Mouse (Mus musculus) ovary, postnatal 36 days (tissue): ENCODE results near the gene Mum1.
A peak's percentile ranks its signal among the peaks of the same experiment; 100 is the strongest.

Source experiments
- DNase-seq: peaks from one replicate; pipeline ENCODE4 v3.0.0; 2022; ENCODE audit warnings: low spot score, mixed read lengths

Mum1 gene

GRCm38 (mm10) chr10:80250573-80250972, 24.3 kb downstream of the Mum1 start:
- no peak for DNase-seq

- DNase-seq: no peak
These were observed 25.8 kb downstream of the Mum1 start for GRCm38 (mm10) chr10:80252011-80252410.

DNA sequence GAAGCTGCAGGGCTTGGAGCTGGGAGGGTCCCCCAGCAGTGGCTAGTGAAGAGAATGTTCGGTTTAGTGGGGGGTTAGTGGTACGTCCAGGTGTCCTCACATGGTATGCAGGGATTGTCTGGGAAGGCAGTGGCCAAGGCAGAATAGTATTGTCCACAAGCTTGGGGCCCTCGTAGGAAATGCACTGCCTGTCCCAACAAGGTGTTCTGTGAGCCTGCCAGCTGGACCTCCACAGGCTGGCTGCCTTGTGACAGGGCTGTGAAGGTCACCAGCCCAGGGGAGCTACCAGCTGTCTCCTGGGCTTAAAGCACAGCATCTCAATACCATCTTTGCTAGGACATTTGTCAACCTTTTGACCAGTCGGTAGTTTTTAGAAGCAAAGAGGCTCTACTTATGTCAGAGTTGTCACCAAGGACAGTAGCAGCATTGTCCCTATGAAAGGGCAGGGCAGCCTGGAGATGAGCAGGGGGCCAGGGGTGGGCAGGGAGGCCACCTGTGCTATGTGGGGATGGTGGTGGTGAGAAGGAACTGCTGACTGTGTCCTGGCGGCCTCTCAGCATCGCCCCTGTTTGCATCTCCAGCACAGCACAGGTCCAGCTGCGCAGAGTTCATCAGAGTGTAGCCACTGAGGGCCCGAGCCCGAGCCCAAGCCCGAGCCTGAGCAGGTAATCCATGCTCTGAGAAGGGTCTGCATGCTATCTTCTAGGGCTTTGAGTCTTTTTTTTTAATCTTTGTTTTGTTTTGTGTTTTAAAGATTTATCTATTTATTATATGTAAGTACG, 26.4 kb downstream of the Mum1 start:
- DNase-seq: no peak

- no peak for DNase-seq
These were observed 27.3 kb downstream of the Mum1 start for GRCm38 (mm10) chr10:80253551-80253950.

DNA sequence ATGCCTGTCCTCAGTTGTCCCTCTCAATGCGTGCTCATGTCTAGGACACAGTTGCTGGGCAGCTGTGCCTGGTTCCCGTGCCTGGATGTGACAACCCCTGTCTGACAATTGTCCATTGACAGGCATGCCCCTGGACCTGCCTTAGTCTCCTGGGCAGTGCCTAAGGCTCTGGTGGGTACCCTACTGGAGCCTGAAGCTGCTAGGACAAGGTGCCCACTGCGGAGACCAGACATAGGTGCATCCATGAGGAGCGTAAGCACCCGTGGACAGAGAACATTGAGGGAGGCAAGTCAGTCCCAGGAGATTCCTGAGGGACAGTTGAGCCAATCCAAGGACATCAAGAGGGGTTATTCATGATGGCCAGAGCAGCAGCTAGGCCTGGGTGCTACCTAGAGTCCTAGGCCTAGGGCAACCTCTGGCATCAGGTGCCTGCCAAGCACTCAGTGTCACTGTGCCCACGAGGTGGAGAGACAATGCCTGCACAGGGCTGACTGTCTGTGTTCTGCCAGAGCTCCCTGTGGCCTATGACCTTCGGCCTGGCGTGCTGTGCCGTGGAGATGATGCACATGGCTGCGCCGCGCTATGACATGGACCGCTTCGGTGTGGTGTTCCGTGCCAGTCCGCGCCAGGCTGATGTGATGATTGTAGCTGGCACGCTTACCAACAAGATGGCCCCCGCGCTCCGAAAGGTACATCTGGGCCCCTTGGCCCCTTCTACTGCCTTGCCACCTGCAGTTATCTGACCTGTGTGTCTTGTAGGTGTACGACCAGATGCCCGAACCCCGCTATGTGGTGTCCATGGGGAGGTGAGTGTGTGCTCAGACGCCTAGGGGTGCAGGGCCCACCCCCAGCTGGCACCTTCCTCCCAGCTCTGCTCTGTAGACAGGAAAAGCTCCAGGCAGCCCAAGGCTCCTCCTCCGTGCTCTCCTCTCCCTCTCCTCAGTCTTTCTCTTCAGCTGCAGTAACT, 28.4 kb downstream of the Mum1 start:
- DNase-seq: no peak

DNA sequence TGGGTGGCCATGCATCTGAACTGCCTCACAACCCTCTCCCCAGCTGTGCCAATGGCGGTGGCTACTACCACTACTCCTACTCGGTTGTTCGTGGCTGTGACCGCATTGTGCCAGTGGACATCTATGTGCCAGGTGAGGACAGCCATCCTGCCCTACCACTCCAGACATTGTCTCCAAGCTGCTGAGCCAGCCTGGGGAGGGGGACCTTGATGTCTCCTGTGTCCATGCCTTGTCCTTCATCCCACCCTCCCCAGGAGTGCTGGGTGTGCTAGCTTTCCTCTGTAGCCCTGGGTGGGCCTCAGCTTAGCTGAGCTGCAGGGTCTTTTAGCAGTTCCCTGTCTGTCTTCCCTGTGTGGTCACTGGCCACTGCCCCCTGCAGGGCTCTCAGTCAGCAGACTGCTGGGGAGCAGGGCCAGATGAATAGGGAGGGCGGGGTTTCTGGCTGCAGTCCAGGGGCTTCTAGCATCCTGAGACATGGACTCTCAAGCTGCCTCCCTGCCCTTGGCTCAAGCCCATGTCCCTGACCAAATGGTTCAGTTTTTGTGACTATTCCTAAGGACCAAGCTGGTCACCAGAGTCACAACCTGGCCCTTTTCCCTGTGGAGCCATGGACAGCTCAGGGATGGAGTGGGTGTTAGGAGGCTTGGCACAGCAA, 29.8 kb downstream of the Mum1 start:
- DNase-seq: peak; percentile 52

DNA sequence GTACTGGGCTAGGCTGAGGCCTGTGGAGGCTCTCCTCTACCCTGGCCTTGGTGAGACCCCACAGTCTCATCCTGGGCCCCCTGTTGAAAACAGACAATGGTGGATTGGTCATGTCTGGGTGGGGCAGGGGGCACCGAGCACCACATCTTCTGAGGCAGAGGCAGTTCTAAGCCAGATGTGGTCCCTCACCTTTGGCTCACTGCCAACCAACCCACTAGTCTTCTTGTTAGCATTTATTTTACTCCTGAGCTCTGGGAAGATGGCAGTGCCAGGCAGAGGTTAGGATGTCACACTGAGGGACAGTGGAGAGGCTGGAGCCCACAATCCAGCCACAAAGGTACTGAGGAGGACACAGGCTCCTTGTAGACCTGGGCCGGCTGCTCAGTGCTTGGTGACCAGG, 31.7 kb downstream of the Mum1 start:
- no peak for DNase-seq

- no peak for DNase-seq
These were observed 32.7 kb downstream of the Mum1 start for GRCm38 (mm10) chr10:80258752-80259462.

DNA sequence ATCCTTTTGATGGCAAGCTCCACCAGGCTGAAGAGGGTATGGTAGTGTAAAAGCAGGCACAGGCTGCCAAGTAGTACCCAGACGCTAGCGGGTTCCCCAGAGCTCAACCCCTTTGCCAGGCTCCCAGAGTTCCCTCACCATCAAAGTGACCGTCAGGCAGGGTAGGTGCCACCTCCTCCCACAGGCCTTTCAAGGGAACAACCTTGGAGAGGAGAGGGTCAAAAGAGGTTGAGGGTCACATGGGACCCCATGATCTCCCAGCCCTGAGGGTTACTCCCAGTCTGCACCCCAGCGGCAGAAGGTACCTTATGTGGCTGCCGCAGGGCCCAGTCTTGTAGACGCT, 33.2 kb downstream of the Mum1 start:
- no peak for DNase-seq

GRCm38 (mm10) chr10:80259861-80260641, 33.8 kb downstream of the Mum1 start:
- DNase-seq: peak; percentile 76

DNA sequence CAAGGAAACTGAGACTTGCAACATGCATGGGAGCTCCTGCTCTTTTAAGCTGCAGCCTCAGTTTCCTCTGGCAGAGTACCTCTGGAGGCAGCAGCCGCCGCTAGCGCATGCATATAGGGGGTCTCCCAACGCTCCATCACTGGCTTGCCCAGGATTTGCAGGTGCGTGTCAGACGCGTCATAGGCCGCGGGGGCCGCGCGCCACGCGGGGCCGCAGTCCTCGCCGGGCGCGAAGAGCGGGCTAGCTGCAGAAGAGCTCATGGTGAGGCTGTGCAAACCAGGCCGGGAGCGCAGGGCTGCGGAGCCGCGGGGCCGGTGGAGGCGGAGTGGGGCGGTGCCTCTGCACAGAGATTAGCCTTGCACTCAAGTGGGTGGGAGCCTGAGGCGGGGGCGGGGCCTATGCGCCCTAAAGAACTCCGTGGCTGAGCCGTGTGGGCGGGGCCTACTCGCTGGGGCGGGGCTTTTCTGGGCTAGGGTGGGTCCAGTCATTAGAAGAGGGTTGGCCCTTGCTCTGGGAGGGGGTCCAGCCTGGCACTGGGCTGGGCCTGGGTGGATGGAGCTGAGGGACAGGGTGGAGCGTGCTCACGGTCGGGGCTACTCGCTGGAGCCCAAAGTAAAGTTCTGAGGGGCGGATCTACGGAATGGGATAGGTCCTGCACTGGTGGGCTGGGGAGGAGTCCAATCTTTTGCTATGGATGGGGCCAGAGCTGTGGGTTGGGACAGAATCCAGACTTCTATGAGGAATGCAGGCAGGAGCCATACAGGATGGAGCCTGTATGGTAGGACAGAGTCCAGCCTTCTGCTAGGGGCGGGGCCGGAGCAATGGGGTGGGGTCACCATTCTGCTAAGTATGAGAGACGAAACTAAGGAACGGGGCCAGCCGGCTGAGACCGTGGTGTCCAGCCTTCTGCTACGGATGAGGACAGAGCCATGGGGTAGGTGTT, 34.7 kb downstream of the Mum1 start, which contains the start of the genes Gamt and Dazap1:
Gamt (minus strand) TSS at position 371 of the 943 bp plus-strand sequence.
Dazap1 (plus strand) TSS at position 845 of the 943 bp plus-strand sequence.
- DNase-seq: peak; percentile 99

DNA sequence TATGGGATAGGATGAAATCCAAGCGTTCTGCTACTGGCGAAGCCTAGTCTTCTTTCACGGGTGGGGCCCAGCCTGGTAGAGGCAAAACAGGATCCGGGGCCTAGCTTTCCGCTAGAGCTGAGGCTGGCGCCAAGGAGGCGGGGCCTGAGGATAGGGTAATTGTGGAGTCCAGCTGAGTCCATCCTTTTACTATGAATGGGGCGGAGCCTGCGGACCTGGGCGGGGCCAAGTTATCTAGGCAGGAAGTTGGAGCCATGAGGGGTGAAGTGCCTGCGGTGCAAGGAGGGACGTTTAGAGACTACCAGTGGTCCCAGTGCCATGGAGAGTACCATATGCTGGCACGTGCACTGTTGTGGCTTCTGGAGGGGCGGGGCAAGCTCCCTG, 35.3 kb downstream of the Mum1 start:
- DNase-seq: peak; percentile 97

- DNase-seq: no peak
These were observed 35.9 kb downstream of the Mum1 start for GRCm38 (mm10) chr10:80262169-80262568.

DNA sequence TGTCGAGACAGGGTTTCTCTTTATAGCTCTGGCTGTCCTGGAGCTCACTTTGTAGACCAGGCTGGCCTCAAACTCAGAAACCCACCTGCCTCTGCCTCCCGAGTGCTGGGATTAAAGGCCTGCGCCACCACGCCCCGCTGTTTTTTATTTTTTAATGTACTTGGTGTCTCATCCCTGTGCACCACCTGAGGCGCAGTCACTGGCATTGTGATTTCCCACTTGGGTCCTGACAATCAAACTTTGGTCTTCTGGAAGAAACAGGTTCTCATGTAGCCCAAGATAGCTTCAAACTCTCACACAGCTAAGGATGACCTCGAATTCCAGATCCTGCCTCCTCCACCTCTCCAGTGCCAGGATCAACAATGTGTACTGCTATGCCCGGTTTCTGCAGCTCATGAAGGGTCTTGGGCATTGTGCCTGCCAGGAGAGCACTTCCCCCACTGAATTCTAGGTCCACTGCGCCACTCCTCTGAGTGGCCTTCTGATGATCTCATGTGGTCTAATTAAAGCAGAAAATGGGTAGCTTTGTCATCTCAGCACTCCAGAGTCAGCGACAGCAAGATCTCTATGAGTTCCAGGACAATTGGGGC, 36.6 kb downstream of the Mum1 start:
- DNase-seq: no peak

DNA sequence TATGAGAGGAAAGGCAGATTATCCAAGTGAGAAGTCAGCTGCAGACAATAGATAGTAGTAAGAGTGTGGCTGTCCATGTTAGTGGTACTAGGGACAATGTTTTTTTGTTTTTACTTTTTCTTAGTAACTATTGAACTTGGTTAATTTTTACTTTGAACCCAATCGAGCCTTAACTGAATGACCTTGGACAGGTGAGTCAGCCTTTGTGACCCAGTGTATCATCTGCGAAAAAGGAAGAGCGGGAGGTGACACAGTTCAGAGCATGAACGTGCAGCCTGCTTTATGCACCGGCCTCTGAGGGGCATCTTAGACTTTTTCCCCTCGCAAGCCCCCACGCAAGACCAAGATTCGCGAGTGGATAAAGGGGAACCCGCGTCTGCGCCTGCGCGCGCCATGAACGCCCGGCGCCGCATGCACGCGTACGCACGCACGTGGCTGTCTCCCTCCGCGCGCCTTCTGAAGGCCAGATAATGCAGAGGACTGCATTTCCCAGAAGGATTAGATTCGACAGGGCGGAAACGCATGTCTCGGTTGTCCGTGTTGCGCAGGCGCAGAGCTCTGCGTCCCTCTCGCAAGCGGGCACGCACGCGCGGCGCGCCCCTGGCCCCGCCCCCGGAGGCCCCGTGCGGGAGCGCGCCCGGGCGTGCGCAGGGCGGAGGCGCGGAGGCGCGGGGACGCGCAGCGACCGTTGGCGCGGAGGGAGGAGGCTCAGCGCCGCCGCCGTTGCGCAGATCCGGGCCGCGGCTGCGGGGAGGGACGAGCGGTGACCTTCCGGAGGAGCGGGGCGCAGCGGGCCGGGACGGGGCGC, 38.3 kb downstream of the Mum1 start:
- DNase-seq: peak; percentile 99

GRCm38 (mm10) chr10:80265149-80265486, 38.9 kb downstream of the Mum1 start:
- DNase-seq: no peak

DNA sequence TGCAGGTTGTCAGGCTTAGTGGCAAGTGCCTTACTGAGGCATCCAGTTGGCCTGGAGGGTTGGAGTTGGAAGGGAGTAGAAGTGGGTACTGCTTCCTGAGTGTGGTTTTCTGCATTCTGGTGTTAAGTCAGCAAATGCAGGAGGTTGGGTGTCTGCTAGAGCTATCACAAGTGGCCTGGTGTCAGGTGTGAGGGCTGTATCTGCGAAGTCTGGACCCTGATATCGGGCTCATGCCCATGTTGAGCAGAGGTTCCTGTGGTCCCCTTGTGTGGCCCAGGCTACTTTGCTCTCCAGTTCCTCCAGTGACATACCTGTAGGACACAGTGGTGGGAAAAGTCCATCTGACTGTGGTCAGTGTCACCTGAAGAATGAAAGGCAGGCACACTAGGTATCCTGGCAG, 43.9 kb downstream of the Mum1 start:
- DNase-seq: no peak

GRCm38 (mm10) chr10:80270734-80271181, 44.5 kb downstream of the Mum1 start:
- no peak for DNase-seq
